Mouse (Mus musculus): ENCODE data around the gene Ccdc124.

DNA sequence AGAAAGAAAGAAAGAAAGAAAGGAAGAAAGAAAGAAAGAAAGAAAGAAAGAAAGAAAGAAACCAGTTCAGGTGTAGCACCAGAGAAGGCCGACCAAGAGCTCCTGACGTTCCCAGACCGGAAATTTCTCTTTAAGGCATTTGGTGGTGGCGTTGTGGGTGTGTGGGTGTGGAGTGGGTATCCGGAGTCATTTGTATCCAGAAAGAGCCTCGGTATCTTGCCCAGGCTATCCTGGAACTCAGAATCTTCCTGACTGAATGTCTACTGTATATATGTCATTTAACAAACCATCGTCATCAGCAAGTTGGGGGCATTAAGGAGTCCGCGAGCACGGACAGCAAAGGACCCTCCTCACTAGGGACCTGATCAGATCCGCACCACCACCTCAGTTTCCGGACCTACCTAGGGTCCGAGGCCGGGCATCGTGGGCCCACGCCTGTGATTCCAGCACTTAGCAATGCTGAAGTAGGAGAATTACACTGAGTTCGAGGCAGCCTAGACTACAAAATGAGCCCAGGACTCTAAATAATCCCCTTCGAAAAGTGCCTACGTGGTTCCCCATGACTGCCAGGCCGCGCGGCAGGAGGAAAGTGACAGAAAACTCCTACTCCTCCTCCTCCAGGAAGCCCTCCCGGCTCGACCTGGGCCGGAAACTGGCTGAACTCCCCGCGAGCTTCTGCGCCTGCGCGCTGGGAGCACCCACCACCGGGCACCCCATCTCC is 932 bp downstream of the Ccdc124 start:
- TF ChIP-seq CTCF (IDR thresholded peaks at IDR 0.05; ENCODE audit: borderline replicate concordance, extremely low read depth, insufficient read depth, insufficient read length): no peak
- TF ChIP-seq POLR2A (IDR thresholded peaks at IDR 0.05; ENCODE audit: borderline replicate concordance, extremely low read depth, insufficient read depth, insufficient read length, poor library complexity, severe bottlenecking): no peak
